Mouse (Mus musculus) liver, postnatal 0 days (tissue): ENCODE data around the gene Lfng. TPM values are rescaled to one million over a fixed set of nuclear protein-coding genes. Genes with fewer than 3 reads are reported as not detected.

Source experiments
- ATAC-seq: fragments of 200-750 bp; cut with Nextera tagmentation; 2 replicates; pipeline ENCODE4 v1.8.0; 2017; ENCODE audit warnings: mild to moderate bottlenecking, moderate library complexity
- DNase-seq: peaks from one replicate; pipeline ENCODE4 v3.0.0-alpha.2; 2016
- H3K27ac ChIP-seq: fragments of 300-500 bp; sonication (generic); 2 replicates; pipeline ENCODE4 v1.5.1; 2014; ENCODE audit warnings: antibody characterized with exemption, moderate library complexity, mild to moderate bottlenecking, low read depth
- H3K27me3 ChIP-seq: fragments of 300-500 bp; sonication (generic); 2 replicates; pipeline ENCODE4 v1.6.1; 2014; ENCODE audit warnings: low read length, control low read depth, mixed read lengths; ENCODE audit not compliant: insufficient read depth
- H3K36me3 ChIP-seq: fragments of 300-500 bp; sonication (generic); replicated peaks from 2 replicates; pipeline ENCODE4 v1.6.1; 2014; ENCODE audit warnings: mild to moderate bottlenecking, control low read depth, low read length, moderate library complexity, mixed read lengths; ENCODE audit not compliant: insufficient read depth
- H3K4me1 ChIP-seq: fragments of 300-500 bp; sonication (generic); 2 replicates; pipeline ENCODE4 v1.6.1; 2014; ENCODE audit warnings: antibody characterized with exemption, mild to moderate bottlenecking, control low read depth; ENCODE audit not compliant: insufficient read depth
- H3K4me2 ChIP-seq: fragments of 300-500 bp; sonication (generic); 2 replicates; pipeline ENCODE4 v1.6.1; 2014; ENCODE audit warnings: low read depth, mild to moderate bottlenecking, low read length, moderate library complexity, mixed read lengths
- H3K4me3 ChIP-seq: fragments of 300-500 bp; sonication (generic); 2 replicates; pipeline ENCODE4 v1.5.1; 2014; ENCODE audit warnings: low read depth, low read length
- H3K9ac ChIP-seq: fragments of 300-500 bp; sonication (generic); replicated peaks from 2 replicates; pipeline ENCODE4 v1.6.1; 2014; ENCODE audit warnings: mild to moderate bottlenecking, moderate library complexity
- H3K9me3 ChIP-seq: fragments of 300-500 bp; sonication (generic); 2 replicates; pipeline ENCODE4 v1.6.1; 2016; ENCODE audit warnings: mild to moderate bottlenecking, control low read depth, low read length, mixed read lengths
- CTCF ChIP-seq: sonication (generic); IDR thresholded peaks from 2 replicates; pipeline ENCODE4 v1.5.1; 2016; ENCODE audit warnings: antibody characterized with exemption, low read depth
- EP300 ChIP-seq: IDR thresholded peaks from 2 replicates; pipeline ENCODE4 v1.6.1; 2016; ENCODE audit warnings: antibody characterized with exemption, low read depth, mild to moderate bottlenecking
- WGBS: fragments of 180-500 bp; shearing (Covaris S2); extraction: QIAGEN DNeasy Blood & Tissue Kit; methylation state at CpG from one replicate; pipeline ENCODE4 v1.1.7; 2014; ENCODE audit not compliant: insufficient replicate concordance; 5-methylcytosine and 5-hydroxymethylcytosine counted together
- polyA plus RNA-seq: library from polyadenylated mRNA; unstranded; fragments of >200 nt; fragmentation: Nextera tagmentation; extraction: Ambion mirVana; gene quantifications from 2 replicates; pipeline ENCODE4 v1.2.1, GENCODE M21; 2015

The Lfng gene
- polyA plus RNA-seq, 1 experiment from 2014 or later = 5.9 TPM

GRCm38 (mm10) chr5:140567321-140567720, 39.8 kb upstream of the Lfng start:
- Histone ChIP-seq H3K4me1 (peaks cover 13% of the 10 kb centered on the region; the same call in 1 of the 2 replicates), H3K27me3 (no peaks in the 10 kb centered on the region), H3K4me3 (no peak overlapping the region), H3K36me3 (no peaks in the 10 kb centered on the region), H3K9ac (no peak overlapping the region), H3K27ac (no peak overlapping the region), H3K4me2 (no peak overlapping the region), H3K9me3 (no peaks in the 10 kb centered on the region)
- DNase-seq = peak; percentile 69
- WGBS = 28% methylated on average over 11 of the region's 11 CpGs
- TF ChIP-seq EP300 (no peak), CTCF (no peak)
- 0 out of 2 replicates have a peak, but pooled peaks have one; percentile 49 for ATAC-seq

GRCm38 (mm10) chr5:140567751-140568150, 39.4 kb upstream of the Lfng start:
- Histone ChIP-seq H3K27me3 (no peaks in the 10 kb centered on the region), H3K36me3 (no peaks in the 10 kb centered on the region), H3K27ac (no peak overlapping the region), H3K9ac (no peak overlapping the region), H3K4me2 (no peak overlapping the region), H3K4me3 (no peak overlapping the region), H3K9me3 (no peaks in the 10 kb centered on the region), H3K4me1 (peaks cover 13% of the 10 kb centered on the region; the same call in 1 of the 2 replicates)
- no peak for DNase-seq
- ATAC-seq = no peak
- TF ChIP-seq CTCF (no peak), EP300 (no peak)
- 85% methylated on average over 5 of the region's 5 CpGs for WGBS

- peak; percentile 95 for TF ChIP-seq CTCF
- TF ChIP-seq EP300 = no peak
- DNase-seq (peak; percentile 78), ATAC-seq (peak; percentile 51; the same call in 1 of the 2 replicates)
- WGBS = 29% methylated on average over 10 of the region's 10 CpGs
- Histone ChIP-seq H3K27ac (no peak overlapping the region), H3K4me1 (peaks cover 13% of the 10 kb centered on the region; the same call in 1 of the 2 replicates), H3K9me3 (no peaks in the 10 kb centered on the region), H3K36me3 (no peaks in the 10 kb centered on the region), H3K4me3 (no peak overlapping the region), H3K9ac (no peak overlapping the region), H3K4me2 (no peak overlapping the region), H3K27me3 (no peaks in the 10 kb centered on the region)
Observed at GRCm38 (mm10) chr5:140568321-140568970, 38.7 kb upstream of the Lfng start.

GRCm38 (mm10) chr5:140569032-140569595, 38.0 kb upstream of the Lfng start:
- H3K4me3 ChIP-seq = no peak overlapping the region
- H3K9me3 ChIP-seq = no peaks in the 10 kb centered on the region
- 84% methylated on average over 16 of the region's 16 CpGs for WGBS
- H3K9ac ChIP-seq = no peak overlapping the region
- H3K27me3 ChIP-seq = no peaks in the 10 kb centered on the region
- TF ChIP-seq EP300 = no peak
- no peak for TF ChIP-seq CTCF
- DNase-seq (no peak), ATAC-seq (no peak)
- no peak overlapping the region for H3K27ac ChIP-seq
- H3K4me2 ChIP-seq = no peak overlapping the region
- H3K4me1 ChIP-seq = peaks cover 13% of the 10 kb centered on the region; the same call in 1 of the 2 replicates
- no peaks in the 10 kb centered on the region for H3K36me3 ChIP-seq

GRCm38 (mm10) chr5:140570223-140570870, 36.8 kb upstream of the Lfng start:
- H3K27ac ChIP-seq = no peak overlapping the region
- WGBS = 88% methylated on average over 13 of the region's 13 CpGs
- DNase-seq = no peak
- H3K9me3 ChIP-seq = no peaks in the 10 kb centered on the region
- no peak overlapping the region for H3K9ac ChIP-seq
- no peak for ATAC-seq
- H3K4me2 ChIP-seq = no peak overlapping the region
- no peaks in the 10 kb centered on the region for H3K36me3 ChIP-seq
- no peak overlapping the region for H3K4me3 ChIP-seq
- TF ChIP-seq EP300 (no peak), CTCF (no peak)
- no peaks in the 10 kb centered on the region for H3K27me3 ChIP-seq
- H3K4me1 ChIP-seq = peaks cover 13% of the 10 kb centered on the region; the same call in 1 of the 2 replicates

GRCm38 (mm10) chr5:140571201-140571600, 35.9 kb upstream of the Lfng start:
- TF ChIP-seq EP300 (no peak), CTCF (no peak)
- Histone ChIP-seq H3K27ac (no peak overlapping the region), H3K4me3 (no peak overlapping the region), H3K36me3 (no peaks in the 10 kb centered on the region), H3K27me3 (no peaks in the 10 kb centered on the region), H3K4me2 (no peak overlapping the region), H3K4me1 (peaks cover 14% of the 10 kb centered on the region; the same call in 1 of the 2 replicates), H3K9me3 (no peaks in the 10 kb centered on the region), H3K9ac (no peak overlapping the region)
- no peak for DNase-seq
- ATAC-seq = no peak
- 78% methylated on average over 4 of the region's 4 CpGs for WGBS
